Mouse (Mus musculus) neural tube, embryonic 14.5 days (tissue): ENCODE results near the gene Trim15. TPM values are rescaled to one million over a fixed set of nuclear protein-coding genes. Genes with fewer than 3 reads are reported as not detected.

ENCODE experiments used
- ATAC-seq: fragments of 200-750 bp; cut with Nextera tagmentation; 2 replicates; pipeline ENCODE4 v1.8.0; 2017; ENCODE audit warnings: low read depth, mild to moderate bottlenecking, moderate TSS enrichment, moderate library complexity
- H3K27ac ChIP-seq: fragments of 300-500 bp; sonication (generic); 2 replicates; pipeline ENCODE4 v1.5.1; 2014; ENCODE audit warnings: low read depth, mild to moderate bottlenecking, control low read depth, low read length, moderate library complexity, mixed read lengths
- H3K27me3 ChIP-seq: fragments of 300-500 bp; sonication (generic); 2 replicates; pipeline ENCODE4 v1.6.1; 2014; ENCODE audit warnings: low read length; ENCODE audit not compliant: control insufficient read depth, insufficient read depth
- H3K36me3 ChIP-seq: fragments of 300-500 bp; sonication (generic); 2 replicates; pipeline ENCODE4 v1.6.1; 2014; ENCODE audit warnings: low read length, mixed read lengths; ENCODE audit not compliant: control insufficient read depth, insufficient read depth
- H3K4me1 ChIP-seq: fragments of 300-500 bp; sonication (generic); 2 replicates; pipeline ENCODE4 v1.6.1; 2014; ENCODE audit warnings: low read length; ENCODE audit not compliant: control insufficient read depth, insufficient read depth
- H3K4me2 ChIP-seq: fragments of 300-500 bp; sonication (generic); 2 replicates; pipeline ENCODE4 v1.6.1; 2014; ENCODE audit warnings: mild to moderate bottlenecking, low read depth, low read length, control low read depth
- H3K4me3 ChIP-seq: fragments of 300-500 bp; sonication (generic); 2 replicates; pipeline ENCODE4 v1.5.1; 2014; ENCODE audit warnings: low read depth, low read length, control low read depth, mixed read lengths
- H3K9ac ChIP-seq: fragments of 300-500 bp; sonication (generic); replicated peaks from 2 replicates; pipeline ENCODE4 v1.6.1; 2014; ENCODE audit warnings: low read depth, mild to moderate bottlenecking, control low read depth, low read length, mixed read lengths
- H3K9me3 ChIP-seq: fragments of 300-500 bp; sonication (generic); 2 replicates; pipeline ENCODE4 v1.6.1; 2016; ENCODE audit warnings: low read length; ENCODE audit not compliant: control insufficient read depth
- polyA plus RNA-seq: library from polyadenylated mRNA; unstranded; fragments of >200 nt; fragmentation: Nextera tagmentation; extraction: Ambion mirVana; gene quantifications from 2 replicates; pipeline ENCODE4 v1.2.1, GENCODE M21; 2014

The Trim15 gene
- polyA plus RNA-seq, 1 experiment from 2014 or later, result 0.25 TPM

- ATAC-seq, result no peak
- Histone ChIP-seq H3K9ac (no peak within 1 kb of the TSS), H3K36me3 (no peaks in the 10 kb centered on the region), H3K27ac (no peak within 1 kb of the TSS), H3K4me1 (no peaks in the 10 kb centered on the region), H3K4me2 (no peak within 1 kb of the TSS), H3K9me3 (no peaks in the 10 kb centered on the region), H3K27me3 (no peaks in the 10 kb centered on the region), H3K4me3 (no peak within 1 kb of the TSS)
Observed at GRCm38 (mm10) chr17:36811871-36812270, 55.1 kb downstream of the Trim15 start, which contains the start of gene H2-M10.6. Gene H2-M10.6, plus strand, starts transcription at chr17:36812171.

Other genes starting within 250 kb of the Trim15 start
- gene H2-M9, start 224.5 kb downstream of the Trim15 start, polyA plus RNA-seq, result not detected in 2 replicates
- not detected in 2 replicates for gene H2-M1, start 195.0 kb downstream of the Trim15 start, polyA plus RNA-seq
- not detected in 2 replicates for gene H2-M10.5, start 94.3 kb downstream of the Trim15 start, polyA plus RNA-seq
- gene H2-M10.6, start 55.0 kb downstream of the Trim15 start, polyA plus RNA-seq, result not detected in 2 replicates
- gene Trim26, start 30.1 kb downstream of the Trim15 start, polyA plus RNA-seq, result 42.2 and 47.2 TPM in 2 replicates
- 1.1 and 1.3 TPM in 2 replicates for gene Trim10, start 2.4 kb upstream of the Trim15 start, polyA plus RNA-seq
- not detected in 2 replicates for gene Trim40, start 22.9 kb upstream of the Trim15 start, polyA plus RNA-seq
- gene Trim31, start 30.9 kb upstream of the Trim15 start, polyA plus RNA-seq, result not detected in 2 replicates
- 1.0 and 2.0 TPM in 2 replicates for gene Rnf39, start 75.7 kb upstream of the Trim15 start, polyA plus RNA-seq
- gene Ppp1r11, start 84.5 kb upstream of the Trim15 start, polyA plus RNA-seq, result 174 and 195 TPM in 2 replicates
- gene Znrd1, start 91.3 kb upstream of the Trim15 start, polyA plus RNA-seq, result 61.8 and 64.9 TPM in 2 replicates
- 4.6 and 4.8 TPM in 2 replicates for gene Znrd1as, start 91.4 kb upstream of the Trim15 start, polyA plus RNA-seq
- 0.32 and 0.53 TPM in 2 replicates for gene 2410137M14Rik, start 114.0 kb upstream of the Trim15 start, polyA plus RNA-seq
- 1.3 and 2.1 TPM in 2 replicates for gene H2-M5, start 122.3 kb upstream of the Trim15 start, polyA plus RNA-seq
- gene Zfp57, start 134.0 kb upstream of the Trim15 start, polyA plus RNA-seq, result 289 and 326 TPM in 2 replicates
- 2.4 and 2.6 TPM in 2 replicates for gene Mog, start 156.2 kb upstream of the Trim15 start, polyA plus RNA-seq
- gene Gabbr1, start 178.8 kb upstream of the Trim15 start, polyA plus RNA-seq, result 78.9 and 103 TPM in 2 replicates
- 0.12 TPM in 1 of 2 replicates, not detected in the other for gene Olfr90, start 221.3 kb upstream of the Trim15 start, polyA plus RNA-seq
- 0.13 TPM in 1 of 2 replicates, not detected in the other for gene Olfr91, start 231.1 kb upstream of the Trim15 start, polyA plus RNA-seq